Mouse (Mus musculus) stomach, embryonic 14.5 days (tissue): ENCODE measurements around the gene Shbg. TPM values are rescaled to one million over a fixed set of nuclear protein-coding genes. Genes with fewer than 3 reads are reported as not detected.
A peak's percentile ranks its signal among the peaks of the same experiment; 100 is the strongest.

Experiments
- ATAC-seq: fragments of 200-750 bp; cut with Nextera tagmentation; 2 replicates; pipeline ENCODE4 v1.8.0; 2017; ENCODE audit warnings: low read depth, moderate TSS enrichment; ENCODE audit not compliant: insufficient number of reproducible peaks, insufficient read depth, low FRiP score
- H3K27ac ChIP-seq: fragments of 300-500 bp; sonication (generic); 2 replicates; pipeline ENCODE4 v1.5.1; 2014; ENCODE audit warnings: mild to moderate bottlenecking, low read length, moderate library complexity, mixed read lengths
- H3K27me3 ChIP-seq: fragments of 300-500 bp; sonication (generic); 2 replicates; pipeline ENCODE4 v1.6.1; 2014; ENCODE audit warnings: low read length, control low read depth, mixed read lengths; ENCODE audit not compliant: control insufficient read depth, insufficient read depth
- H3K36me3 ChIP-seq: fragments of 300-500 bp; sonication (generic); 2 replicates; pipeline ENCODE4 v1.6.1; 2014; ENCODE audit warnings: mild to moderate bottlenecking, control low read depth, low read length, moderate library complexity, mixed read lengths; ENCODE audit not compliant: control insufficient read depth, insufficient read depth
- H3K4me1 ChIP-seq: fragments of 300-500 bp; sonication (generic); 2 replicates; pipeline ENCODE4 v1.6.1; 2014; ENCODE audit warnings: low read length, control low read depth, mixed read lengths; ENCODE audit not compliant: control insufficient read depth, insufficient read depth
- H3K4me2 ChIP-seq: fragments of 300-500 bp; sonication (generic); replicated peaks from 2 replicates; pipeline ENCODE4 v1.6.1; 2014; ENCODE audit warnings: low read depth, low read length, control low read depth
- H3K4me3 ChIP-seq: fragments of 300-500 bp; sonication (generic); 2 replicates; pipeline ENCODE4 v1.5.1; 2014; ENCODE audit warnings: low read depth, low read length, control low read depth
- H3K9ac ChIP-seq: fragments of 300-500 bp; sonication (generic); replicated peaks from 2 replicates; pipeline ENCODE4 v1.6.1; 2014; ENCODE audit warnings: low read depth, mild to moderate bottlenecking, control low read depth, low read length, moderate library complexity, mixed read lengths
- H3K9me3 ChIP-seq: fragments of 300-500 bp; sonication (generic); 2 replicates; pipeline ENCODE4 v1.6.1; 2016; ENCODE audit warnings: low read depth, low read length, control low read depth; ENCODE audit not compliant: control insufficient read depth
- WGBS: fragments of 180-500 bp; shearing (Covaris S2); extraction: QIAGEN DNeasy Blood & Tissue Kit; methylation state at CpG from one replicate; pipeline ENCODE4 v1.1.7; 2014; 5-methylcytosine and 5-hydroxymethylcytosine counted together
- polyA plus RNA-seq: library from polyadenylated mRNA; unstranded; fragments of >200 nt; fragmentation: Nextera tagmentation; extraction: Ambion mirVana; gene quantifications from 2 replicates; pipeline ENCODE4 v1.2.1, GENCODE M21; 2014

Shbg gene
- polyA plus RNA-seq, 1 experiment from 2014 or later = not detected

DNA sequence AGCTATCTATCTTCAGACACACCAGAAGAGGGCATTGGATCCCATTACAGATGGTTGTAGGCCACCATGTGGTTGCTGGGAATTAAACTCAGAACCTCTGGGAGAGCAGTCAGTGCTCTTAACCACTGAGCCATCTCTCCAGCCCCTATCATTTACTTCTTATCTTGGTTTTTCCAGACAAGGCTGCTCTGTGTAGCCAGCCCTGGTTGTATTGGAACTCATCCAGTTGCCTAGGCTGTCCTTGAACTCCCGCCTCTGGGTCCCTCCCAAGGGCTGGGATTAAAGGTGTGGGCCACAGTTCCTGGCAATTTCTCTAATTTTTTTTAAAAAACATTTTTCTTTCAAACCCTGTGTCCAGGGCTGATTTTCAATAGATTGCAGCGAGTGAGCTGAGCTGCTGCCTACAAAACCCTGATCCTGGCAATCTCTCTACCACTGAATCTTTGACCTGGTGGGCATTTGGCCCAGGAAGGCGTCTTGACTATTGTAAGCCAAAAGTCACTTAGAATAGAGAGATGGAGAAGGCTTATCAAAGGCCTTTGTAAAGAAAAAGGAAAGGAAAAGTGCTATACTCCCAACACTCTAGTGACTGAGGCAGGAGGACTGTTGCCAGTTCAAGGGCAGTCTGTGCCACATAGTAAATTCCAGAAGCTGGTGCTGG lies 43.6 kb upstream of the Shbg start:
- H3K36me3 ChIP-seq = peaks cover 39% of the 10 kb centered on the region
- 73% methylated on average over 3 of the region's 3 CpGs for WGBS

DNA sequence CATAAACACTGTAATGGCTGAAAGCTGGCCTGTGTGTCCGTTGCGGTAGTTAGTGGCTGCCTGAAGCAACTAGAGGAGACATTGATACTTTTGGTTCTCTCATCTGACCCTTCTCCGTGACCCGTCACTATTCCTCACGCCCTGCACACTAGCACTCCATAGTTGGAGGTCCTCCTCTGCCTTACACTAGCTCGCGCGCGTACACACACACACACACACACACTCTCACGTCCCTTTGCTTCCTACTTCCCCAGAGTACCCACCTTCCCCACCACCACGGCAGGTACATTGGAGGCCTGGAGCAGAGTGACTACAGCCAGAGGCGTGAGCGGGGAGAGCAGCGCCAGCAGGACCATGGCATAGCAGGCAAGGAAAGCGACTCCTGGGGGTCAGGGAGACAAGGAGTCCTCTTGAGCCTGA lies 39.8 kb upstream of the Shbg start:
- no peak overlapping the region for H3K27ac ChIP-seq

More for the DNA sequence above, 43.6 kb upstream of the Shbg start:
- H3K27me3 ChIP-seq = no peaks in the 10 kb centered on the region
- H3K4me2 ChIP-seq = peak overlapping the region; percentile 42
- no peak for ATAC-seq
- H3K4me3 ChIP-seq = peak overlapping the region; percentile 50
- peak overlapping the region; percentile 47; the same call in 1 of the 2 replicates for H3K9ac ChIP-seq
- peaks cover 17% of the 10 kb centered on the region; the same call in 1 of the 2 replicates for H3K4me1 ChIP-seq
- no peaks in the 10 kb centered on the region for H3K9me3 ChIP-seq
- H3K27ac ChIP-seq = peak overlapping the region; percentile 88

DNA sequence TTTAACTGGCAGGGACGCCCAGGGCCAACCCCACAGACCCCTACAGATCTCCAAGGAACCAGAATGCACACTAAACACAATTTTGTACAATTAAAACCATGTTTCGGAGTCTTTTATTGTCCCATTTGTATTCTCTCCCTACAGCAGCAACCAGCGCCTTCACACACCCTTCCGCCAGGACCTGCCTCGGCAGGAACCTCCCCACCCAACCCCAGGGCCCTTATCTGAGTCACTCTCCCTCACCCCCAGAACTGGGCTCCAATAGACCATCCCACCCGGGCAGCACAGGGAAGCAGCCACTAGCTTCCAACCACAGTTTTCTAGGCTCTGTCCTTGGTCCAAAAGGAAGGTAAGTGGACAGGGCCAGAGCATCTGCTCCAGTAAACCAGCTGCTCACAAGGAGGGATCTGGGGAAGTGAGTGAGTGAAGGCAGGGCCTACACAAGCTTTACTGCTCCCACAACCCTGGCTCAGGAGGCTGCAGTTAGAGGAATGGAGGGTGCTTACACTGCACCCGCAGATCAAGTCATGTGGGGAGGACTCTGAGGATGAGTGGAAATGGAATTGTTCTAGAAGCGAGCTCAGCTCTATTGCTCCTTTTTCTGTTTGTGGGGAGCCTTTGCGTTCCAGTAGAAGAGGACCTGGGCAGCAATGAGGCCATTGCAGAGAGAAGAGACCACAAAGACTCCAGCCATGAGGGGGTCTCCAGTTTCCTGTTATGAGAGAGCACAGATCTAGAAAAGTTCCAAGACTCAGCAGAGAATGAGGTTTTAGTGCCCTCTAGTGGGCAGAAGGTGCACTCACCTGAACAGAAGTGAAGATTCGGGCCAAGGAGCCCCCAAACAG lies 39.1 kb upstream of the Shbg start:
- H3K36me3 ChIP-seq = peaks cover 39% of the 10 kb centered on the region
- H3K9ac ChIP-seq = no peak overlapping the region
- no peaks in the 10 kb centered on the region for H3K27me3 ChIP-seq
- WGBS = 68% methylated on average over 10 of the region's 10 CpGs
- peak overlapping the region; percentile 63; the same call in 1 of the 2 replicates for H3K27ac ChIP-seq
- no peak overlapping the region for H3K4me2 ChIP-seq
- H3K4me1 ChIP-seq = peaks cover 23% of the 10 kb centered on the region; the same call in 1 of the 2 replicates
- H3K4me3 ChIP-seq = no peak overlapping the region
- ATAC-seq = 0 out of 2 replicates have a peak, but pooled peaks have one; percentile 35
- no peaks in the 10 kb centered on the region for H3K9me3 ChIP-seq

More for the DNA sequence above, 39.8 kb upstream of the Shbg start:
- H3K36me3 ChIP-seq = peaks cover 33% of the 10 kb centered on the region
- WGBS = 79% methylated on average over 15 of the region's 15 CpGs
- no peak overlapping the region for H3K4me3 ChIP-seq
- no peaks in the 10 kb centered on the region for H3K9me3 ChIP-seq
- no peak overlapping the region for H3K4me2 ChIP-seq
- no peak for ATAC-seq
- no peaks in the 10 kb centered on the region for H3K27me3 ChIP-seq
- H3K9ac ChIP-seq = no peak overlapping the region
- H3K4me1 ChIP-seq = peaks cover 23% of the 10 kb centered on the region; the same call in 1 of the 2 replicates

DNA sequence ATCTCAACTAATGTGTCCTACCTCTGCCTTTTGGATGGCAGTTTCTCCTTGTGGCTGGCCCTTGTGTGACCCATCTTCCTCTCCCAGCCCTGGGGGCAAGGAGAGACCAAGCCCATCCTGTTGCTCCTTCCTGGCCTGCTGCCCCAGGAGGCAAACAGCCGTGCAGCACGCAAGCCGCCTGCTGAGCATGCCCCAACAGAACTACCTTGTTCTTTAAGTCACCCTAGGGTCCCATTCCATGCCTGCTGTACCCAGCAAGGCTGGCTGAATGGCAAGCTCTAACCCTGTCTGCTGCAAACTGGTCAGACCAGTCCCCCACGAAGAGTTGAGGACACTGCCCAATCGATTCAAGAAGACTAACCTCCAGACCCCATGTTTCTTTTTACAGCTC lies 38.4 kb upstream of the Shbg start:
- H3K4me2 ChIP-seq = no peak overlapping the region
- no peaks in the 10 kb centered on the region for H3K27me3 ChIP-seq
- no peak overlapping the region for H3K9ac ChIP-seq
- no peaks in the 10 kb centered on the region for H3K9me3 ChIP-seq
- WGBS = 71% methylated on average over 5 of the region's 5 CpGs
- H3K4me3 ChIP-seq = no peak overlapping the region
- peak overlapping the region; percentile 63; the same call in 1 of the 2 replicates for H3K27ac ChIP-seq
- no peak for ATAC-seq
- peaks cover 45% of the 10 kb centered on the region for H3K36me3 ChIP-seq
- peaks cover 16% of the 10 kb centered on the region; the same call in 1 of the 2 replicates for H3K4me1 ChIP-seq

DNA sequence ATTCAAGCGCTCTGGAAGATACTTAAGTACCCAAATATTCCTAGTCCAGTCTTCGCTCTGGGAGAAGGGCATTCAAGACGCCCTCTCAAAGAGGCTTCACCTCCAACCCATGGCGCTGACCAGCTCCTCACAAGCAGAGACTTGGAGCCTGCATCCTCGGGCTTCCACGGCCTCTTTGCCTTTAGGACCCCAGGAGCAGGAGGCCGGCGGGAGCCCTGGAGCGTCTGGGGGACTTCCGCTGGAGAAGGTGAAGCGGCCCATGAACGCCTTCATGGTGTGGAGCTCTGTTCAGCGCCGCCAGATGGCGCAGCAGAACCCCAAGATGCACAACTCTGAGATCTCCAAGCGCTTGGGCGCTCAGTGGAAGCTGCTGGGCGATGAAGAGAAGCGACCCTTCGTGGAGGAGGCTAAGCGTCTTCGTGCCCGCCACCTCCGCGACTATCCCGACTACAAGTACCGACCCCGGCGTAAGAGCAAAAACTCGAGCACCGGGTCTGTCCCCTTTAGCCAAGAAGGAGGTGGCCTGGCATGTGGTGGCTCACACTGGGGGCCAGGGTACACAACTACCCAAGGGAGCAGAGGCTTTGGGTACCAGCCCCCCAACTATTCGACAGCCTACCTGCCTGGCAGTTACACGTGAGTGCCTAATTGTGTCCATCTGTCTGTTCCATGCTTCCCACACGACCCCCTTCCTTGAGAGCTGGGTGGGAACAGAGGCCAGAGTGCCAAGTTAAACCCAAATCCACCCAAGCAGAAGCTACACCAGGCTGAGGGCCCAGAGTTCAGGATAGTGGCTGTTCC lies 37.8 kb upstream of the Shbg start, which contains the start of gene Sox15:
Gene Sox15 (plus strand): TSS at position 51 of the 801 bp plus-strand sequence.
- no peak within 1 kb of the TSS for H3K4me3 ChIP-seq
- H3K4me2 ChIP-seq = peak within 1 kb of the TSS; percentile 22
- no peaks in the 10 kb centered on the region for H3K27me3 ChIP-seq
- H3K36me3 ChIP-seq = peaks cover 51% of the 10 kb centered on the region
- H3K9ac ChIP-seq = no peak within 1 kb of the TSS
- WGBS = 24% methylated on average over 34 of the region's 34 CpGs
- H3K9me3 ChIP-seq = no peaks in the 10 kb centered on the region
- peak; percentile 47; the same call in 1 of the 2 replicates for ATAC-seq
- H3K27ac ChIP-seq = peak within 1 kb of the TSS; percentile 33; the same call in 1 of the 2 replicates
- peaks cover 16% of the 10 kb centered on the region; the same call in 1 of the 2 replicates for H3K4me1 ChIP-seq

DNA sequence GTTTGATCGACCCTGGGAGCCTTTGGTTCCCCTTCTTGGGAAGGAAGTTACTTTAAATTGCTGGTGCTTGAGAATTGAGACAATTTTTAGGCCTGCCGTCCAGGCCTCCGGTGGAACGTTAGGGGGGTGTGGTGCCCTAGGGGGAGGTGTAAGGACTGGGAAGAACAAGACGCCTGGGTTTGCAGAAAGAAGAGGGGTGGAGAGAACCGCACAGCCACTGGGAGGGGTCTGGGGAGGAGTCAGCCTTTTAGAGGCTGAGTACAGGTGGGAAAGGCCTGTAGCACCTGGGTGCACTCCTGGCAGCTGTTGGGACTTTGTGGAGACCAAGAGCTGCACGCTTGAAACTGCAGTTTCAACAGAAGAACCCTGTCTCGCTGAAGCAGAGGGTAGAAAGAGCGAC lies 37.1 kb upstream of the Shbg start:
- H3K4me1 ChIP-seq = peaks cover 16% of the 10 kb centered on the region; the same call in 1 of the 2 replicates
- 37% methylated on average over 9 of the region's 9 CpGs for WGBS
- no peak overlapping the region for H3K4me2 ChIP-seq
- H3K9me3 ChIP-seq = no peaks in the 10 kb centered on the region
- H3K27me3 ChIP-seq = no peaks in the 10 kb centered on the region
- H3K9ac ChIP-seq = no peak overlapping the region
- no peak for ATAC-seq
- no peak overlapping the region for H3K4me3 ChIP-seq
- peak overlapping the region; percentile 33; the same call in 1 of the 2 replicates for H3K27ac ChIP-seq
- H3K36me3 ChIP-seq = peaks cover 58% of the 10 kb centered on the region

DNA sequence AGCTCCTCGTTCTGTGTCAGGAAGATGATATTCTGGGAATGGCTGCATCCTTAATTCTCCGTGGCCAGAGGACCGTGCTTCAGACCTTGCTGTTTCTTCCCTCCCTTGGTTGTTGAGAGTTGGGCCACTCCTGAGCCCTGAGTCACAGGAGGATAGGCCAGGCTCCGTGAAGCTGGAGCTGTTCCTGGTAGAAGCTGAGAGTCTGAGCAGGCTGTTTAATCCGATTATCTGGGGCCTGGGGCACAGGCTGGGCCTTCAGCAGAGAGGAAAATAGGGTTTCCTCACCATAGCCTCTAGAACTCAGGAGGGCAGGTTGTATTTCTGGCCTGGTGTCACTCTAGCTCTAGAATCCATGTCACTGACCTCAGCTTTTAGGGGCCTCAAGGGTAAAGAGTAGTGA lies 35.7 kb upstream of the Shbg start:
- no peak for ATAC-seq
- Histone ChIP-seq H3K4me3 (no peak overlapping the region), H3K27ac (no peak overlapping the region), H3K36me3 (peaks cover 63% of the 10 kb centered on the region), H3K9me3 (no peaks in the 10 kb centered on the region), H3K27me3 (no peaks in the 10 kb centered on the region), H3K4me1 (peaks cover 16% of the 10 kb centered on the region; the same call in 1 of the 2 replicates), H3K4me2 (no peak overlapping the region), H3K9ac (no peak overlapping the region)
- 72% methylated on average over 5 of the region's 5 CpGs for WGBS

DNA sequence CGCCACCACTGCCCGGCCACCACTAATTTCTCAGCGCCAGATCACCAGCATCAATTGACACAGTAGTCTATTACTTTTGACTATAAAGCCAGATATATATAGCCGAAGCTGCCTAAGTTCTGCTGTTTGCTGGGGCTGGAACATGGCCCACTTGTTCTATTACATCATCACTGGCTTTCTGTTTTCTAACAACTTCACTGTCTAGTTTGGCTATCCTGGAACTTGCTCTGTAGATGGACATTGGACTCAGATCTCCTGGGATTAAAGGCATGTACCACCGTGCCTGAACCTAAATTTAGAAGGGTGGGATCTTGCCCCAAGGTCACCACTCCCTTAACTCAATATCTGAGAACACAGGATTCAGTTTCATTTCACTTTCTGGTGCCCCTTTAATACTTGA lies 28.2 kb upstream of the Shbg start:
- WGBS = 96% methylated on average over 5 of the region's 5 CpGs
- Histone ChIP-seq H3K4me3 (no peak overlapping the region), H3K27me3 (no peaks in the 10 kb centered on the region), H3K4me1 (no peaks in the 10 kb centered on the region), H3K27ac (no peak overlapping the region), H3K9ac (no peak overlapping the region), H3K4me2 (no peak overlapping the region), H3K36me3 (peaks cover 91% of the 10 kb centered on the region), H3K9me3 (no peaks in the 10 kb centered on the region)
- ATAC-seq = no peak
